Mouse (Mus musculus) forebrain, postnatal 0 days (tissue): ENCODE results near the gene Cntn2. TPM values are rescaled to one million over a fixed set of nuclear protein-coding genes. Genes with fewer than 3 reads are reported as not detected.

Source experiments
- ATAC-seq: fragments of 200-750 bp; cut with Nextera tagmentation; 2 replicates; pipeline ENCODE4 v1.8.0; 2017; ENCODE audit warnings: mild to moderate bottlenecking, moderate library complexity
- DNase-seq: peaks from one replicate; pipeline ENCODE4 v3.0.0-alpha.2; 2015
- H3K27ac ChIP-seq: fragments of 300-500 bp; sonication (generic); 2 replicates; pipeline ENCODE4 v1.5.1; 2014; ENCODE audit warnings: low read depth, mild to moderate bottlenecking, antibody characterized with exemption, low read length, moderate library complexity, mixed read lengths
- H3K27me3 ChIP-seq: fragments of 300-500 bp; sonication (generic); 2 replicates; pipeline ENCODE4 v1.6.1; 2014; ENCODE audit warnings: mild to moderate bottlenecking, low read length, mixed read lengths; ENCODE audit not compliant: insufficient read depth
- H3K36me3 ChIP-seq: fragments of 300-500 bp; sonication (generic); 2 replicates; pipeline ENCODE4 v1.6.1; 2014; ENCODE audit warnings: mild to moderate bottlenecking, moderate library complexity; ENCODE audit not compliant: insufficient read depth
- H3K4me1 ChIP-seq: fragments of 300-500 bp; sonication (generic); 2 replicates; pipeline ENCODE4 v1.6.1; 2014; ENCODE audit warnings: antibody characterized with exemption; ENCODE audit not compliant: insufficient read depth
- H3K4me2 ChIP-seq: fragments of 300-500 bp; sonication (generic); 2 replicates; pipeline ENCODE4 v1.6.1; 2014; ENCODE audit warnings: low read depth, mild to moderate bottlenecking, moderate library complexity
- H3K4me3 ChIP-seq: fragments of 300-500 bp; sonication (generic); 2 replicates; pipeline ENCODE4 v1.5.1; 2014; ENCODE audit warnings: low read depth, low read length, mixed read lengths
- H3K9ac ChIP-seq: fragments of 300-500 bp; sonication (generic); 2 replicates; pipeline ENCODE4 v1.6.1; 2014; ENCODE audit warnings: mild to moderate bottlenecking
- H3K9me3 ChIP-seq: fragments of 300-500 bp; sonication (generic); 2 replicates; pipeline ENCODE4 v1.6.1; 2016; ENCODE audit warnings: low read length
- CTCF ChIP-seq: sonication (generic); IDR thresholded peaks from 2 replicates; pipeline ENCODE4 v1.5.1; 2016; ENCODE audit warnings: antibody characterized with exemption, control low read depth, low read depth
- WGBS: fragments of 180-500 bp; shearing (Covaris S2); extraction: QIAGEN DNeasy Blood & Tissue Kit; methylation state at CpG from one replicate; pipeline ENCODE4 v1.1.7; 2014; 5-methylcytosine and 5-hydroxymethylcytosine counted together
- polyA plus RNA-seq: library from polyadenylated mRNA; unstranded; fragments of >200 nt; fragmentation: Nextera tagmentation; extraction: Ambion mirVana; gene quantifications from 2 replicates; pipeline ENCODE4 v1.2.1, GENCODE M21; 2015
- total RNA-seq: library from RNA; depleted of rRNA; stranded (reverse); fragments of >200 nt; gene quantifications from 2 replicates; pipeline ENCODE4 v1.2.3, GENCODE M21; 2014

Cntn2 gene
- total and polyA plus RNA-seq, 2 experiments from 2014 or later: 43.9 to 101 TPM

DNA sequence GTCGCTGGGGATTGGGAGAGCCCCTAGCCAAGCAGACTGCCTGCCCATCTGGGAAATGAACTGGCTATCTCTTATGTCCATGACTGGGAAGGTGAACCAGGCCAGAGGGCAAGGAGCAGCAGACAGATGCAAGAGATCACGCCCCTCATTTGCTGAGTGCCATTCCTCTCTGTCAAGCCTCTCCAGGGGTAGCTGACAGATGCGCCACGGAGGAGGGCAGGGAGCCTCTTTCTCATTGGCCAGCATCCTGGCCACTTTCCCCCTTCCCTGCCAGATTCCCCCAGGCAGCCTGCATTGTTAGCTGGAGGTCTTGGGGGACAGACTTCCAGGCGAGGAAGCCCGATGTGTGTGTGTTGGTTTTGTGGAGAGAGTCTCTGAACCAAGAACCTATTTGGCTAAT is 16.0 kb upstream of the Cntn2 start:
- H3K4me2 ChIP-seq: no peak overlapping the region
- H3K27me3 ChIP-seq: no peaks in the 10 kb centered on the region
- DNase-seq: no peak
- H3K27ac ChIP-seq: 0 out of 2 replicates have a peak overlapping the region, but pooled peaks have one; percentile 16
- H3K36me3 ChIP-seq: no peaks in the 10 kb centered on the region
- TF ChIP-seq CTCF: no peak
- H3K9ac ChIP-seq: no peak overlapping the region
- 19% methylated on average over 5 of the region's 6 CpGs for WGBS
- peaks cover 32% of the 10 kb centered on the region for H3K4me1 ChIP-seq
- no peak for ATAC-seq
- no peaks in the 10 kb centered on the region for H3K9me3 ChIP-seq
- H3K4me3 ChIP-seq: no peak overlapping the region

DNA sequence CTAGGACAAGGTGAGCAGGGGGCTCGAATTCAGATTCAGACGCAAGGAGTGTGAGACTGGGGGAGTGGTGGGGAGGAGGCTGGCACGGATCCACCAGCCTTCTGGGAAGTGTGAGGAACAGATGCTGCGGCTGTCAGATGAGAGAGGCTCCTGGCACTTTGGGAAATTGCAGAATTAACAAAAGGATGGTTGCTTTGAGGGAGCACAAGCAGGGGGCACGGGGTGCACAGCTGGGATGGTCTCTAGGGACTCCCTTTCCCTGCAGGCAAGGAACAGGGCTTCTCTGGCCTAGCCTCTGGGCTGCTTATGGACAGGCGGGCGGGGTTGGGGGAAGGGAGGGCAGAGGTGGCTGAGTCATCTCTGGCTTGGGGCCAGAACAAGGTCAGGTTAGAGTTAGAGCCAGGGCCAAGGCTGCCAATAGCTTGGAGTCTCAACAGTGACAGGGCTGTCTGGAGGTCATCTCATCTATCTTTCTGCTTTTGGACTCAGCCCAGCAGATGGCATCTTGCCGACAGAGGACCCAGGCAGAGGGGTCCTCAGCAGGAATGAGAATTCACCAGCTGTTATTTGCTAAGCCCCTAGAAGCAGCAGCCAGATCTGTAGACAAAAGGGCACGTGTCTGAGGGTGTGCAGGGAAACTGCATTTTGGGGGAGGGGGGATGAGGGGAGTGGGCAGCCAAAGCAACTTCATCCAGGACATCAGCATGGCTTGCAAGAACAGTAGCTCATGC is 15.0 kb upstream of the Cntn2 start:
- Histone ChIP-seq H3K4me1 (peaks cover 32% of the 10 kb centered on the region), H3K9me3 (no peaks in the 10 kb centered on the region), H3K27me3 (no peaks in the 10 kb centered on the region), H3K9ac (0 out of 2 replicates have a peak overlapping the region, but pooled peaks have one; percentile 14), H3K4me2 (peak overlapping the region; percentile 21; the same call in 1 of the 2 replicates), H3K4me3 (no peak overlapping the region), H3K27ac (peak overlapping the region; percentile 64), H3K36me3 (no peaks in the 10 kb centered on the region)
- ATAC-seq (peak; percentile 75), DNase-seq (peak; percentile 77)
- WGBS: 10% methylated on average over 9 of the region's 9 CpGs
- no peak for TF ChIP-seq CTCF

DNA sequence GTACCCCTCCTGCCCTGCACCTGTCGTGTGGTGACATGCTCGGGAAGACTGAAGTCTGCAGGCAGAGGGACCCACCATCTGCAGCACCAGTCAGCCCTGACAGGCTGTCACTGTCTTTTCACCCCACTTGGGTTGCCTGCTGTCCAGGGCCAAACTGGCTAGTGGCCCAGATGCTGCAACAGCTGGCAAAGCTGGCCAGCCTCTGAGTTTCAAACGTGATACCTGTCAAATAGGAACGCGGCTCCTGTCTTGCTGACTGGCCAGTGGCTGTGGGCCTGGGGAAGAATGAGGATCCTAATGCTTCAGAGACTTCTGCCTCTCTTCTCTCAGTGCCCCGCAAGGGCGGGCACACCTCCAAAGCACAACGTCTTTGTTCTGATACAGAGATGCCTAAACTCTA is 733 bp upstream of the Cntn2 start:
- H3K4me2 ChIP-seq: peak overlapping the region; percentile 83
- no peak overlapping the region for H3K4me3 ChIP-seq
- no peak for ATAC-seq
- no peak for TF ChIP-seq CTCF
- H3K36me3 ChIP-seq: no peaks in the 10 kb centered on the region
- H3K9me3 ChIP-seq: no peaks in the 10 kb centered on the region
- H3K27me3 ChIP-seq: no peaks in the 10 kb centered on the region
- no peak for DNase-seq
- WGBS: 51% methylated on average over 8 of the region's 8 CpGs
- H3K4me1 ChIP-seq: peaks cover 24% of the 10 kb centered on the region
- peak overlapping the region; percentile 83; the same call in 1 of the 2 replicates for H3K27ac ChIP-seq
- no peak overlapping the region for H3K9ac ChIP-seq

DNA sequence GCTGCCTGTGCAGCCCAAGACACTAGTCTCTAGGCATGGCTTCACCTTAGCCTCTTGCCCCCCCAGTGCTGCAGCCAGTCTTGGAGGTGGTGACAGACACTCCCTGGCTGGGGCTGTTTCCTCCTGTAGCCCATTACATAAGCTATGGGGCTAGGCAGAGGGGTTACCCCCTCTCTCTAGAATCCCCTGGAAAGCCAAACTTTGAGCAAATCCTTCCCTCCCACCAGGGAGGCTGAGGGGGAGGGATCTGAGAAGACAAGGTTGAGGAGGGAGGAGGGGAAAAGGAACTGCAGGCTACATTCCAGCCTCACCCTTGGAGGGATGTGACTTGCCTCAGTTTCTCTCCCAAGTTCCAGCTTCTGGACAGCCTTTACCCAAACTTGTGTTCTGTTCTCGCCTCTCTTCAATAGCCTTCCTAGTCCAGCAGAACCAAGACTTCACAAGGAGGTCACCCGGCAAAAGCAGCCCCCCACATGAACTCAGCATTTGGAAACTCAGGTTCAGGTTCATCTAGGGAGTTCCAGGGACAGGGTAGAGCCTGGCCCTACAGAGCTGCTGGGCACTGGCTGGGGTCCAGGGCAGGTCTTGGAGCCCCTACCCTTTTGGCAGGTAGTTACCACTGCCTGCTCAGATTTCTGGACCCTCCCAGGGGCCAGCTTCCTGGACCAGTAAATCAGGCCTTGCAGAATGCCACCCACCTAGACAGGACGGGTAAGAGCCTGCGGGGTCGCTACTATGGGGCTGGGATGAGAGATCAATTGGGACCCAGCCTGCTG is 1.0 kb downstream of the Cntn2 start:
- no peaks in the 10 kb centered on the region for H3K36me3 ChIP-seq
- DNase-seq (no peak), ATAC-seq (peak; percentile 1; the same call in 1 of the 2 replicates)
- WGBS: 14% methylated on average over 5 of the region's 5 CpGs
- H3K9ac ChIP-seq: peak overlapping the region; percentile 71
- H3K27me3 ChIP-seq: no peaks in the 10 kb centered on the region
- H3K9me3 ChIP-seq: no peaks in the 10 kb centered on the region
- H3K4me1 ChIP-seq: peaks cover 24% of the 10 kb centered on the region
- H3K4me3 ChIP-seq: peak overlapping the region; percentile 52
- peak overlapping the region; percentile 83 for H3K27ac ChIP-seq
- TF ChIP-seq CTCF: no peak
- H3K4me2 ChIP-seq: peak overlapping the region; percentile 83

DNA sequence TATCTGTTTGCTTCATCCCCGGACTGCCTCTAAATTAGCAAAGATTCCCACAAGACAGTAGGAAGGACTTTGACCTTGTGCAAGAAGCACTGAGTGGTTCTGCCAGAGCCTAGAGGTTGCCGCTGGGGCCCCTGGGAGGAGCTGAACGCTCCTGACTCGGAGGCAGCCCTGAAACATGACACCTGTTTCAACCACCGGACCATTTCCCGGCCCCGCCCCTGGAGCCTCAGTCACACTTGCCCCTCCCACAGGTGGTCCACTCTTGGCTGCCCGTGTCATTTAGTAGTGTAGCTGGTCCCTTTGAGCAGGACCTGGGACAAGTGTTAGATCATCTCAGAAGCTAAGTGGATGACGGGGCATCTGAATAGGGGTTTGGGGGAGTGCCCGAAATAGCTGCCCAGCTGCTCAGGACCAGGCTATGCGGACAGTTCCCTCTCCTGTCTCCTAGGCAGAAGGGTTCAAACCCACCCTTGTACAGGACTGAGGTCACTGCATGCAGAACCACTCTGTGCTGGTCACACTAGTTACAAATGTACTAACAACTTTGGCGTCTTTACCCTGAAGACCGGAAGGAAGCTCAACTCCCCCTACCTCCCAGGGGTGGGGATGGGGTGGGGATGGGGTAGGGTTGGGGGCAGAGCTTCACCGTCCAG is 1.8 kb downstream of the Cntn2 start:
- ATAC-seq (no peak), DNase-seq (no peak)
- Histone ChIP-seq H3K4me3 (peak overlapping the region; percentile 52), H3K27me3 (no peaks in the 10 kb centered on the region), H3K9ac (peak overlapping the region; percentile 71), H3K27ac (peak overlapping the region; percentile 57; the same call in 1 of the 2 replicates), H3K4me1 (peaks cover 24% of the 10 kb centered on the region), H3K9me3 (no peaks in the 10 kb centered on the region), H3K4me2 (peak overlapping the region; percentile 83), H3K36me3 (no peaks in the 10 kb centered on the region)
- 8% methylated on average over 14 of the region's 14 CpGs for WGBS
- TF ChIP-seq CTCF: no peak

DNA sequence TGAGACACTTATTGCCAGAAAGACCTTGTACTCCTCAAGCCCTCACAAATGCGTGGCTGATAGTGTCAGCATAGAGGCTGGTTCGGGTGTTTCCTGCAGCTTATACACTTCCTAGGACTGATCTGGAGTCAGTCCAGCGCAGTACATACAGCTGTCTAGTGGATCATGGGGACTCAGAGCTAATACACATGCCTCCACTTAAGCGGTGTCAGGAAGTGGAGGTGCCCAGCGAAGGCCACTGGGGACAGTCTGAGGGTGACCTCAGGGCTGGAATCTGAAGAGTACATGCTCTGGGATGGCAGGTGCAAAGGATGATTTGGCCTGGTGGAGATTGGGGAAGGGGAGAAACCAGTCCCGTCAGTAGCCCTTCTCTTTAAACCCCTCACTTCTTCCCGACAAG is 2.4 kb downstream of the Cntn2 start:
- Histone ChIP-seq H3K9ac (peak overlapping the region; percentile 71), H3K27ac (peak overlapping the region; percentile 57), H3K4me3 (peak overlapping the region; percentile 52), H3K36me3 (no peaks in the 10 kb centered on the region), H3K4me1 (peaks cover 24% of the 10 kb centered on the region), H3K27me3 (no peaks in the 10 kb centered on the region), H3K9me3 (no peaks in the 10 kb centered on the region), H3K4me2 (peak overlapping the region; percentile 83)
- no peak for TF ChIP-seq CTCF
- WGBS: 56% methylated on average over 7 of the region's 7 CpGs
- no peak for DNase-seq
- ATAC-seq: no peak

DNA sequence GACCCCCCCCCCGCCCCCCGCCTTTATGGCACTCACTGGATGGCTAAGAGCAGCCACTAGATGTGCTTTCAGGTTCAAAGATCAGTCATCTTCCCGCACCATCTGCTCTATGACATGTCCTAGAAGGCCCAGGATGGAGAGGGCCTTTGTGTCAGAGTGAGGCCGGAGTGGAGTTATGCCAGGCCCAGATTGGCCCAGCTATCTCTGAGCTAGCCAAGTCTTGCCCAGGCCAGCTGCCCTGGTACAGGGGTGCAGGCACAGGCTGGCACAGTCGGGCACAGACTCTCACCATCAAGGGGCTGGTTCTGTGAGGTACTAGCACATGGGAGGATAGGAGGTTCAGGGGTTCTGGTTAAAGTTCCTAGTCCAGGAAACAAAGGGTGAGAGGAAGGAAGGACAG is 5.3 kb downstream of the Cntn2 start:
- ATAC-seq (no peak), DNase-seq (no peak)
- Histone ChIP-seq H3K4me2 (0 out of 2 replicates have a peak overlapping the region, but pooled peaks have one; percentile 83), H3K27ac (no peak overlapping the region), H3K9ac (no peak overlapping the region), H3K4me1 (peaks cover 19% of the 10 kb centered on the region), H3K36me3 (peaks cover 7% of the 10 kb centered on the region; the same call in 1 of the 2 replicates), H3K4me3 (no peak overlapping the region), H3K27me3 (no peaks in the 10 kb centered on the region), H3K9me3 (no peaks in the 10 kb centered on the region)
- WGBS: 71% methylated on average over 5 of the region's 5 CpGs
- no peak for TF ChIP-seq CTCF
